Mouse (Mus musculus) heart, embryonic 16.5 days (tissue): ENCODE results near the gene Trim7. TPM values are rescaled to one million over a fixed set of nuclear protein-coding genes. Genes with fewer than 3 reads are reported as not detected.
"Not testable (repeated sequence)": the region's sequence is repeated elsewhere in the genome, so short reads cannot be mapped to it uniquely, and the experiment has no call there.

Experiments
- ATAC-seq: fragments of 200-750 bp; cut with Nextera tagmentation; replicated peaks from 2 replicates; pipeline ENCODE4 v1.8.0; 2017; ENCODE audit warnings: moderate number of reproducible peaks; ENCODE audit not compliant: insufficient read depth, low FRiP score; ENCODE audit errors: extremely low read depth
- H3K27ac ChIP-seq: fragments of 300-500 bp; sonication (generic); 2 replicates; pipeline ENCODE4 v1.5.1; 2014; ENCODE audit warnings: mild to moderate bottlenecking, low read length, control low read depth, moderate library complexity
- H3K27me3 ChIP-seq: fragments of 300-500 bp; sonication (generic); 2 replicates; pipeline ENCODE4 v1.6.1; 2014; ENCODE audit warnings: low read length, mixed read lengths; ENCODE audit not compliant: control insufficient read depth, insufficient read depth
- H3K36me3 ChIP-seq: fragments of 300-500 bp; sonication (generic); 2 replicates; pipeline ENCODE4 v1.6.1; 2014; ENCODE audit not compliant: control insufficient read depth, insufficient read depth
- H3K4me1 ChIP-seq: fragments of 300-500 bp; sonication (generic); 2 replicates; pipeline ENCODE4 v1.6.1; 2014; ENCODE audit warnings: low read length, mixed read lengths; ENCODE audit not compliant: control insufficient read depth, insufficient read depth
- H3K4me2 ChIP-seq: fragments of 300-500 bp; sonication (generic); 2 replicates; pipeline ENCODE4 v1.6.1; 2014; ENCODE audit warnings: low read depth, mild to moderate bottlenecking, control low read depth, low read length
- H3K4me3 ChIP-seq: fragments of 300-500 bp; sonication (generic); 2 replicates; pipeline ENCODE4 v1.5.1; 2014; ENCODE audit warnings: mild to moderate bottlenecking, control low read depth, low read length
- H3K9ac ChIP-seq: fragments of 300-500 bp; sonication (generic); 2 replicates; pipeline ENCODE4 v1.6.1; 2014; ENCODE audit warnings: low read length, control low read depth
- H3K9me3 ChIP-seq: fragments of 300-500 bp; sonication (generic); replicated peaks from 2 replicates; pipeline ENCODE4 v1.6.1; 2016; ENCODE audit warnings: low read length; ENCODE audit not compliant: control insufficient read depth
- WGBS: fragments of 180-500 bp; shearing (Covaris S2); extraction: QIAGEN DNeasy Blood & Tissue Kit; methylation state at CpG from one replicate; pipeline ENCODE4 v1.1.7; 2014; 5-methylcytosine and 5-hydroxymethylcytosine counted together
- polyA plus RNA-seq: library from polyadenylated mRNA; unstranded; fragments of >200 nt; fragmentation: Nextera tagmentation; extraction: Ambion mirVana; gene quantifications from 2 replicates; pipeline ENCODE4 v1.2.1, GENCODE M21; 2015

The Trim7 gene
- polyA plus RNA-seq, 1 experiment from 2014 or later, result 0.98 TPM

DNA sequence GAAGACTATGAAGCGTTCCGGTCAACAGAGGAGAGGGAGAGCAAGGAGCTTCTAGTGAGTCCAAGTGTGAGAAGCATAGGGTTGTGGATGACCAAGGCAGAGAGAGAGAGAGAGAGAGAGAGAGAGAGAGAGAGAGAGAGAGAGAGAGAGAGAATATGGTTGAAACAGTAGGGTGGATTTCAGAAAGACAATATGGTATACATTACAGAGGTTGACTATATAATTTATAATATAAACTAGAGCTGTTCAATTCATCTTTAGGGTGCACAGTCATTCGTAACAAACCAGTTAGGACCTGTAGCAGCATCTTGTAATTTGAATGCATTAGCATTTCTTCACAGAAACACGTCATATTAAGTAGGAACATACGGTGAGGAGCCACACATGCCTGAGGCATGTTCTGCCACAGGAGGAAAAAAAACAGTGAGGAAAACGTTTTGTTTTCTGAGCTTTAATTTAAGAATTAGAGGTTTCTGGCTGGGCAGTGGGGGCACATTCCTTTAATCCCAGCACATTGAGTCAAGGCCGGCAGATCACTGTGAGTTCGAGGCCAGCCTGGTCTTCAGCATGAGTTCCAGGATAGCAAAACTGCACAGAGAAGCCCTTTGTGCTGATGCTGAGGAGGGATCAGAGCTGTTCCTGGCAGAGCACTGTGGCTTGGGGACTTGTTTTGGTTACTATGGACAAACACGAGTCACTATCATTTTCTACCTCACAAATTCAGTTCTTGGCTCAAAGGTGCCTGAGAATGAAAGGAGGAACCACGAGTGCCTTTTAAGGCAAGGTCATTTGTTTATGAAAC is 13.1 kb downstream of the Trim7 start:
- H3K4me1 ChIP-seq, result peaks cover 11% of the 10 kb centered on the region
- H3K27ac ChIP-seq, result no peak overlapping the region
- peak overlapping the region; percentile 82; the same call in 1 of the 2 replicates for H3K4me2 ChIP-seq
- ATAC-seq, result no peak
- H3K27me3 ChIP-seq, result no peaks in the 10 kb centered on the region
- H3K36me3 ChIP-seq, result no peaks in the 10 kb centered on the region
- peak overlapping the region; percentile 91 for H3K4me3 ChIP-seq
- WGBS, result 72% methylated on average over 10 of the region's 10 CpGs
- H3K9me3 ChIP-seq, result no peaks in the 10 kb centered on the region
- no peak overlapping the region for H3K9ac ChIP-seq

GRCm38 (mm10) chr11:48840805-48841204 is 14.9 kb downstream of the Trim7 start:
- Histone ChIP-seq H3K9me3 (no peaks in the 10 kb centered on the region), H3K27me3 (no peaks in the 10 kb centered on the region), H3K27ac (no peak overlapping the region), H3K9ac (no peak overlapping the region), H3K4me1 (peaks cover 11% of the 10 kb centered on the region), H3K4me3 (no peak overlapping the region), H3K4me2 (no peak overlapping the region), H3K36me3 (no peaks in the 10 kb centered on the region)
- no peak for ATAC-seq

- Histone ChIP-seq H3K27me3 (no peaks in the 10 kb centered on the region), H3K4me1 (peaks cover 11% of the 10 kb centered on the region), H3K9me3 (no peaks in the 10 kb centered on the region), H3K27ac (no peak overlapping the region), H3K9ac (no peak overlapping the region), H3K4me3 (no peak overlapping the region), H3K36me3 (no peaks in the 10 kb centered on the region), H3K4me2 (no peak overlapping the region)
- ATAC-seq, result no peak
- 81% methylated on average over 5 of the region's 5 CpGs for WGBS
These were observed 15.3 kb downstream of the Trim7 start for GRCm38 (mm10) chr11:48841213-48841612.

GRCm38 (mm10) chr11:48842378-48842792 is 16.4 kb downstream of the Trim7 start:
- no peak overlapping the region for H3K9ac ChIP-seq
- H3K27me3 ChIP-seq, result no peaks in the 10 kb centered on the region
- 75% methylated on average over 4 of the region's 4 CpGs for WGBS
- no peaks in the 10 kb centered on the region for H3K9me3 ChIP-seq
- H3K4me3 ChIP-seq, result no peak overlapping the region
- no peak for ATAC-seq
- H3K36me3 ChIP-seq, result no peaks in the 10 kb centered on the region
- no peak overlapping the region for H3K4me2 ChIP-seq
- peaks cover 7% of the 10 kb centered on the region for H3K4me1 ChIP-seq
- H3K27ac ChIP-seq, result no peak overlapping the region

GRCm38 (mm10) chr11:48843202-48843601 is 17.3 kb downstream of the Trim7 start:
- no peaks in the 10 kb centered on the region for H3K36me3 ChIP-seq
- 75% methylated on average over 11 of the region's 11 CpGs for WGBS
- H3K27me3 ChIP-seq, result no peaks in the 10 kb centered on the region
- no peak overlapping the region for H3K27ac ChIP-seq
- H3K4me1 ChIP-seq, result peaks cover 6% of the 10 kb centered on the region
- no peak for ATAC-seq
- no peak overlapping the region for H3K4me3 ChIP-seq
- H3K9me3 ChIP-seq, result no peaks in the 10 kb centered on the region
- no peak overlapping the region for H3K9ac ChIP-seq
- no peak overlapping the region for H3K4me2 ChIP-seq

GRCm38 (mm10) chr11:48844309-48844708 is 18.4 kb downstream of the Trim7 start:
- no peaks in the 10 kb centered on the region for H3K4me1 ChIP-seq
- H3K27ac ChIP-seq, result no peak overlapping the region
- no peak overlapping the region for H3K4me2 ChIP-seq
- H3K27me3 ChIP-seq, result no peaks in the 10 kb centered on the region; the same call in 1 of the 2 replicates
- no peaks in the 10 kb centered on the region for H3K9me3 ChIP-seq
- no peak for ATAC-seq
- WGBS, result 61% methylated on average over 6 of the region's 6 CpGs
- H3K4me3 ChIP-seq, result no peak overlapping the region
- no peak overlapping the region for H3K9ac ChIP-seq
- H3K36me3 ChIP-seq, result no peaks in the 10 kb centered on the region

DNA sequence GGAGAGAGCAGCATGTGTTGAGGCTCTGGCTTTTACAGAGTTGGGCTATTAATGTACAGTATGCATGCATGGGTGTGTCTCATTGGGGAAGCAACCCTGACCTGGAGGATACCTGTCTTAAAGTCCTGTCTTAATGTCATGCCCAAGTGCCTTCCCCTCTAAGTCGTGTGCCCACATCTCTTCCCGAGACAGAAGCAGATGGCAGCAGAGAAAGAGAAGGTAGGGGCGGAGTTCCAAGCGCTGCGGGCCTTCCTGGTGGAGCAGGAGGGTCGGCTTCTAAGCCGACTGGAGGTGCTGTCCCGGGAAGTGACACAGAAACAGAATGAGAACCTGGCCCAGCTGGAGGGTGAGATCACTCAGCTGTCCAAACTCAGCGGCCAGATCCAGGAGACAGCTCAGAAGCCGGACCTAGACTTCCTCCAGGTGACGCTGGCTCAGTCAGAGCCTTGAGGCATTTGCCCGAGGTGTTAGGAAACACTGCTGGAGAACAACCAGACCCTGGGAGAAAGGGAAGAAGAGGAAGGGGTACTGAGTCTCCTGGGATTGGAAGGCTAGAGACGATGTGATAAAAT is 19.4 kb downstream of the Trim7 start:
- Histone ChIP-seq H3K4me1 (no peaks in the 10 kb centered on the region), H3K36me3 (no peaks in the 10 kb centered on the region), H3K27ac (no peak overlapping the region), H3K9ac (no peak overlapping the region), H3K9me3 (no peaks in the 10 kb centered on the region), H3K4me2 (no peak overlapping the region), H3K4me3 (no peak overlapping the region), H3K27me3 (no peaks in the 10 kb centered on the region; the same call in 1 of the 2 replicates)
- ATAC-seq, result no peak
- WGBS, result 32% methylated on average over 13 of the region's 13 CpGs

DNA sequence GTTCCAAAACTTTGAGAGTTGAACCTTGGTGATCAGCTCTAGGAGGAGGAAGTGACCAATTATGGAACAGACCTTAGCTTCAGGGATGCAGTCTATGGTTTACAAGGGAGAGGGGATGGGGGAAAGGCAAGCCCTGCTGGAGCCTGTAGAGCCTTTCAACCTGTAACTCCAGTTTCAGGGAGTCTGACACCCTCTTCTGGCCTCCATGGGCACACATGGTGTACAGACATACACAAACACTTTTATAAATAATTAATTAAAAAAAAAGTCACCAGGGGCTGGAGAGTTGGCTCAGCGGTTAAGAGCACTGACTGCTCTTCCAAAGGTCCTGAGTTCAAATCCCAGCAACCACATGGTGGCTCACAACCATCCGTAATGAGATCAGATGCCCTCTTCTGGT is 20.4 kb downstream of the Trim7 start:
- H3K4me3 ChIP-seq, H3K27me3 ChIP-seq, H3K4me2 ChIP-seq, H3K27ac ChIP-seq, H3K9me3 ChIP-seq, ATAC-seq, H3K9ac ChIP-seq, H3K4me1 ChIP-seq, H3K36me3 ChIP-seq: not testable (repeated sequence)
- WGBS, result 72% methylated on average over 2 of the region's 2 CpGs

DNA sequence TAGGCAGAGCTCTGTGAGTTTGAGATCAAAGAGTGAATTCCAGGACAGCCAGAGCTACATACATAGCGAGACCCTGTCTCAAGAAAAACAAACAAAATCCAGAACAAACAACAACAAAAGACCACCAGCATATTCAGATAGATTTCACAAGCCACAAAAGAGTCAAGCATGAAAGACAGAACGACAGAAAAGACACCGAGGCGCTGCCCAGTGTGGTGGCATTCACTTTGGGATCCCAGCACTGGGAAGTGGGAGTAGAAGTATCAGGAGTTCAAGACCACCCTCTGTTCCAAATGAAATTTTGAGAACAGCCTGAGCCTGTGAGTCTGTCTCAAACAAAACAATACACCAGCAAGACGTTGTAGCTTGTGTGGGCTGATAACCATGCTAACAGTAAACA is 20.9 kb downstream of the Trim7 start:
- no peak for ATAC-seq

More for the DNA sequence above, 20.9 kb downstream of the Trim7 start:
- no peak overlapping the region for H3K4me3 ChIP-seq
- 62% methylated on average over 5 of the region's 5 CpGs for WGBS
- no peaks in the 10 kb centered on the region for H3K9me3 ChIP-seq
- no peaks in the 10 kb centered on the region; the same call in 1 of the 2 replicates for H3K27me3 ChIP-seq
- no peak overlapping the region for H3K27ac ChIP-seq
- no peaks in the 10 kb centered on the region for H3K36me3 ChIP-seq
- H3K9ac ChIP-seq, result no peak overlapping the region
- no peaks in the 10 kb centered on the region for H3K4me1 ChIP-seq
- H3K4me2 ChIP-seq, result no peak overlapping the region
